Mouse (Mus musculus): ENCODE data around the gene Lemd1.
"Not testable (repeated sequence)": the region's sequence is repeated elsewhere in the genome, so short reads cannot be mapped to it uniquely, and the experiment has no call there.

The Lemd1 gene

GRCm38 (mm10) chr1:132246137-132246536, 54.9 kb downstream of the Lemd1 start:
- no peak for DNase-seq (ENCODE audit: low read depth, low spot score)

GRCm38 (mm10) chr1:132246641-132247040, 55.4 kb downstream of the Lemd1 start:
- DNase-seq (ENCODE audit: low read depth, low spot score): no peak

GRCm38 (mm10) chr1:132254467-132254866, 63.2 kb downstream of the Lemd1 start:
- no peak for DNase-seq (ENCODE audit: low read depth, low spot score)

- DNase-seq (ENCODE audit: low read depth, low spot score): no peak
Observed at GRCm38 (mm10) chr1:132260331-132260730, 69.1 kb downstream of the Lemd1 start.

GRCm38 (mm10) chr1:132261058-132261457, 69.8 kb downstream of the Lemd1 start:
- DNase-seq (ENCODE audit: low read depth, low spot score): peak; percentile 58

- no peak for DNase-seq (ENCODE audit: low read depth, low spot score)
Observed at GRCm38 (mm10) chr1:132263618-132264017, 72.4 kb downstream of the Lemd1 start.

- peak; percentile 47 for DNase-seq (ENCODE audit: low read depth, low spot score)
Observed at GRCm38 (mm10) chr1:132264577-132264976, 73.3 kb downstream of the Lemd1 start.

- peak; percentile 60 for DNase-seq (ENCODE audit: low read depth, low spot score)
Observed at GRCm38 (mm10) chr1:132265211-132265859, 74.1 kb downstream of the Lemd1 start.

GRCm38 (mm10) chr1:132265936-132266335, 74.7 kb downstream of the Lemd1 start:
- DNase-seq (ENCODE audit: low read depth, low spot score): no peak

GRCm38 (mm10) chr1:132266791-132267557, 75.7 kb downstream of the Lemd1 start:
- no peak for DNase-seq (ENCODE audit: low read depth, low spot score)

GRCm38 (mm10) chr1:132267959-132268358, 76.7 kb downstream of the Lemd1 start:
- no peak for DNase-seq (ENCODE audit: low read depth, low spot score)

- no peak for DNase-seq (ENCODE audit: low read depth, low spot score)
Observed at GRCm38 (mm10) chr1:132268418-132269060, 77.3 kb downstream of the Lemd1 start.

- no peak for DNase-seq (ENCODE audit: low read depth, low spot score)
Observed at GRCm38 (mm10) chr1:132271237-132271636, 80.0 kb downstream of the Lemd1 start.

- DNase-seq (ENCODE audit: low read depth, low spot score): no peak
Observed at GRCm38 (mm10) chr1:132276694-132277093, 85.5 kb downstream of the Lemd1 start.

- DNase-seq (ENCODE audit: low read depth, low spot score): no peak
Observed at GRCm38 (mm10) chr1:132277124-132277523, 85.9 kb downstream of the Lemd1 start.

GRCm38 (mm10) chr1:132280636-132281035, 89.4 kb downstream of the Lemd1 start:
- DNase-seq (ENCODE audit: low read depth, low spot score): not testable (repeated sequence)

- DNase-seq (ENCODE audit: low read depth, low spot score): no peak
Observed at GRCm38 (mm10) chr1:132281523-132282176, 90.4 kb downstream of the Lemd1 start.

- no peak for DNase-seq (ENCODE audit: low read depth, low spot score)
Observed at GRCm38 (mm10) chr1:132282177-132282536, 90.9 kb downstream of the Lemd1 start.

- no peak for DNase-seq (ENCODE audit: low read depth, low spot score)
Observed at GRCm38 (mm10) chr1:132283018-132283417, 91.8 kb downstream of the Lemd1 start.

- no peak for DNase-seq (ENCODE audit: low read depth, low spot score)
Observed at GRCm38 (mm10) chr1:132286735-132287134, 95.5 kb downstream of the Lemd1 start.

GRCm38 (mm10) chr1:132287445-132287844, 96.2 kb downstream of the Lemd1 start:
- no peak for DNase-seq (ENCODE audit: low read depth, low spot score)

- no peak for DNase-seq (ENCODE audit: low read depth, low spot score)
Observed at GRCm38 (mm10) chr1:132287991-132288451, 96.8 kb downstream of the Lemd1 start.
